Mouse (Mus musculus): Measurements from ENCODE around the gene Zdhhc3. TPM values are rescaled to one million over a fixed set of nuclear protein-coding genes. Genes with fewer than 3 reads are reported as not detected.

Gene Zdhhc3
- polyA plus RNA-seq, 2 experiments: 58.1 to 63.5 TPM

DNA sequence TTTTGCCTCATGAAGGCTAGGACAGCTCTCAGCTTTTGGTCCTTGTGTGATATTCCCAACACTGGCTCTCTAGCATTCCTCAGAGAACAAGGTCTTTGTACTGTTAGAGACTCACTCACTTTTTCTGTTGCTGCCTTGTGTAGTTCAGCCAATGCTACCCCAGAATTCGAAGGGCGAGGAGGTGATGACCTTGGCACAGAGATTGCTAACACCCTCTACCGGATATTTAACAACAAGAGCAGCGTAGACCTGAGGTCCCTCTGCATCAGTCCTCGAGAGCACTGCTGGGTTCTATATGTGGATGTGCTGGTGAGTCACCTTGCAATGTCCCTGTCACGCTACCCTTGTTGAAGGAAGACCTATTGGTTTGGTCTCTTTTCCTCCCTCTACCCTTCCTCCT is 14.7 kb upstream of the Zdhhc3 start:
- WGBS: 97% methylated on average over 6 of the region's 6 CpGs
- Histone ChIP-seq H3K4me2 (replicated peaks; ENCODE audit: low read depth, low read length, severe bottlenecking) (no peak overlapping the region), H3K4me1 (ENCODE audit: control insufficient read depth, insufficient read depth, low read length) (no peaks in the 10 kb centered on the region), H3K27me3 (ENCODE audit: control insufficient read depth, insufficient read depth, low read length) (no peaks in the 10 kb centered on the region), H3K9me3 (ENCODE audit: control insufficient read depth, low read length) (no peaks in the 10 kb centered on the region), H3K9ac (ENCODE audit: low read depth, low read length, severe bottlenecking) (no peak overlapping the region), H3K4me3 (replicated peaks; ENCODE audit: low read length) (no peak overlapping the region), H3K27ac (replicated peaks; ENCODE audit: low read depth, low read length) (no peak overlapping the region), H3K36me3 (ENCODE audit: control insufficient read depth, insufficient read depth, low read length) (peaks cover 68% of the 10 kb centered on the region)
- no peak for DNase-seq (ENCODE audit: low spot score)
- no peak for TF ChIP-seq POLR2A (IDR thresholded peaks at IDR 0.05; ENCODE audit: borderline replicate concordance, extremely low read depth, insufficient read depth, insufficient read length)
- no peak for ATAC-seq (ENCODE audit: low FRiP score, low read depth)

DNA sequence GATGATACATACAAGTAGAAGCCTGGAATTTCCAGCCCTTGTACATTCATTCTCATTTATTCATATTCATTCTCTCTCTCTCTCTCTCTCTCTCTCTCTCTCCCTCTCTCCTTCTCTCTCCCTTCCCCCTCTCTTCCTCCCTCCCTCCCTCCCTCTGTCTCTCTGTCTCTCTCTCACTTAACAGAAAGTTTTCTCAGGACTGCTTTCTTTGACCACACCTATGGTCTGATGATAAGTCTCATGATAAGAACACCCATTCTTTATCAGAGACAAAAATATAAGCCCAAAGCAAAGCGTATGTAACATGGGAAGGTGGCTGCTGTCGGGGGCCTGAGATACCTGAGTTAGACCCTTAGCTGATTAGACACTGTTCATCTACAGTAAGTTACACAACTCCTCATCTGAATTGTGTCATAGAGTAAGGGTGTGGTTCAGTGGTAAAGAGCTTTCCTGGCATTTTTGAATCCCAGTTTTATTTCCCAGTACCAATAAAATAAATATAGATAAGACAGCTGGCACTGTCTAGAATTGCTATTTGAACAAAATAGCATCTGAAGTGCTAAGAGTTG is 11.5 kb upstream of the Zdhhc3 start:
- 90% methylated on average over 2 of the region's 2 CpGs for WGBS
- ATAC-seq (ENCODE audit: low FRiP score, low read depth) (no peak), DNase-seq (ENCODE audit: low spot score) (no peak)
- Histone ChIP-seq H3K27me3 (ENCODE audit: control insufficient read depth, insufficient read depth, low read length) (no peaks in the 10 kb centered on the region), H3K36me3 (ENCODE audit: control insufficient read depth, insufficient read depth, low read length) (peaks cover 65% of the 10 kb centered on the region), H3K9me3 (ENCODE audit: control insufficient read depth, low read length) (no peaks in the 10 kb centered on the region), H3K9ac (ENCODE audit: low read depth, low read length, severe bottlenecking) (no peak overlapping the region), H3K4me3 (replicated peaks; ENCODE audit: low read length) (no peak overlapping the region), H3K4me2 (replicated peaks; ENCODE audit: low read depth, low read length, severe bottlenecking) (no peak overlapping the region), H3K4me1 (ENCODE audit: control insufficient read depth, insufficient read depth, low read length) (no peaks in the 10 kb centered on the region), H3K27ac (replicated peaks; ENCODE audit: low read depth, low read length) (no peak overlapping the region)
- TF ChIP-seq POLR2A (IDR thresholded peaks at IDR 0.05; ENCODE audit: borderline replicate concordance, extremely low read depth, insufficient read depth, insufficient read length): no peak

DNA sequence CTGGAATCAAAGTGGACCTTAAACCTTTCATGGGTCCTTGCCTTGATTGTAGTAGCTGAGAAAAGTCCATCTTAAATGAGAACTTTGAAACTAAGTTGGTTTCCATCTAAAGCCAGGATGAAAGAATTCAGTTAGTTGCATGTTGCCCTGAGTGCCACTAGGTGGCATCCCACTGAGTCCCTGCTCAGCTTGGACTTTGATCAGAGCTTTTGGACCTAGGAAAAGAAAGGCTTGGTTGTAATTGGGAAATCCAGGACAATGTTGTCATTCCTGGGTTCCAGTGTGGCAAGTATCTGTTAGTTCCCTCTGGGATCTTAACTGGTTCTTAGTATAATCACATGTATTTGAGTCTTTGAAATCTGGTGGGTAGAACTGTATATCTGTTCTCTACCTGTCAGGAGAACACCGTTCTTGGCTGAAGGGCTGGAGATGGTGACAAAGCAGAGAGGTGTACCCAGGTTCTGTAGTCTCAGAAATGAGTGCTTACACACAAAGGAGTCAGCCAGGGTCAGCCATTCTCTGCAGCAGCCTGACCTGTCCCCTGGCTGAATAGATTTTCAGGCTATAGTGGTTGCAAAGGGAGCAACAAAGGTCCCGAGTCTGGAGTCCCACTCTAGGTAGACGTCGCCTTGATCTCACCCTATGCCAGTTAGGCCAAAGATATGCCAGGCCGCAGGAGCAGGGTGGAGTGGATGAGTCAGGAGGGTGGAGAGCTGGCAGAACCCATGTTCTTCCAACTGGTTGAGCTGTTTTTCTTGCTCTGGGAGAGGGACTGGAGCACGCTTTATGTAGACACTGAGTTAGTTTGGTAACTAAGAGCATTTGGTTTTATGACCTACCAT is 10.8 kb upstream of the Zdhhc3 start:
- Histone ChIP-seq H3K9ac (ENCODE audit: low read depth, low read length, severe bottlenecking) (no peak overlapping the region), H3K36me3 (ENCODE audit: control insufficient read depth, insufficient read depth, low read length) (peaks cover 65% of the 10 kb centered on the region), H3K4me1 (ENCODE audit: control insufficient read depth, insufficient read depth, low read length) (no peaks in the 10 kb centered on the region), H3K27ac (replicated peaks; ENCODE audit: low read depth, low read length) (no peak overlapping the region), H3K9me3 (ENCODE audit: control insufficient read depth, low read length) (no peaks in the 10 kb centered on the region), H3K27me3 (ENCODE audit: control insufficient read depth, insufficient read depth, low read length) (no peaks in the 10 kb centered on the region), H3K4me2 (replicated peaks; ENCODE audit: low read depth, low read length, severe bottlenecking) (no peak overlapping the region), H3K4me3 (replicated peaks; ENCODE audit: low read length) (no peak overlapping the region)
- ATAC-seq (ENCODE audit: low FRiP score, low read depth) (no peak), DNase-seq (ENCODE audit: low spot score) (peak; percentile 12)
- 91% methylated on average over 6 of the region's 6 CpGs for WGBS
- no peak for TF ChIP-seq POLR2A (IDR thresholded peaks at IDR 0.05; ENCODE audit: borderline replicate concordance, extremely low read depth, insufficient read depth, insufficient read length)

DNA sequence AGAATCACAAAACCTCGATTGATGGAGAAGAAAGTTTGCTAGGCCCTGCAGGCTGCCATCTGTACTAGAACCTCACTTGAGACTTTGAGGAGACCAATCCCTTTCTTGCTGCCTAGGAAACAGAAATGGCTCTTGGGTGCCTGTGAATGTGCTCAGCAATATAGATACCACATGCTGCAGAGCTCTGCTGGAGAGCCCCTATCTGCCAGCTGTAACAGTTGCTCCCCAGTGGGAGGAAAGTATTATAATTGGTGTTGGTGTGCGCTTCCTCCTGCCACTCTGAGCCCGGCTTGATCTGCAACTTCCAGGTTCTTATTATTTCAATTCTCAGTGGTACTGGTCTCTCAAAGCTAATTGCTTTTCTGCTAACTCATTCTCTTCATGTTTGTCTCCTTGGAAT is 10.0 kb upstream of the Zdhhc3 start:
- peaks cover 60% of the 10 kb centered on the region for H3K36me3 ChIP-seq (ENCODE audit: control insufficient read depth, insufficient read depth, low read length)
- 89% methylated on average over 3 of the region's 3 CpGs for WGBS
- H3K4me2 ChIP-seq (replicated peaks; ENCODE audit: low read depth, low read length, severe bottlenecking): no peak overlapping the region
- H3K4me1 ChIP-seq (ENCODE audit: control insufficient read depth, insufficient read depth, low read length): no peaks in the 10 kb centered on the region
- TF ChIP-seq POLR2A (IDR thresholded peaks at IDR 0.05; ENCODE audit: borderline replicate concordance, extremely low read depth, insufficient read depth, insufficient read length): no peak
- no peaks in the 10 kb centered on the region for H3K9me3 ChIP-seq (ENCODE audit: control insufficient read depth, low read length)
- H3K4me3 ChIP-seq (replicated peaks; ENCODE audit: low read length): no peak overlapping the region
- DNase-seq (ENCODE audit: low spot score) (no peak), ATAC-seq (ENCODE audit: low FRiP score, low read depth) (no peak)
- H3K9ac ChIP-seq (ENCODE audit: low read depth, low read length, severe bottlenecking): no peak overlapping the region
- no peak overlapping the region for H3K27ac ChIP-seq (replicated peaks; ENCODE audit: low read depth, low read length)
- H3K27me3 ChIP-seq (ENCODE audit: control insufficient read depth, insufficient read depth, low read length): no peaks in the 10 kb centered on the region

DNA sequence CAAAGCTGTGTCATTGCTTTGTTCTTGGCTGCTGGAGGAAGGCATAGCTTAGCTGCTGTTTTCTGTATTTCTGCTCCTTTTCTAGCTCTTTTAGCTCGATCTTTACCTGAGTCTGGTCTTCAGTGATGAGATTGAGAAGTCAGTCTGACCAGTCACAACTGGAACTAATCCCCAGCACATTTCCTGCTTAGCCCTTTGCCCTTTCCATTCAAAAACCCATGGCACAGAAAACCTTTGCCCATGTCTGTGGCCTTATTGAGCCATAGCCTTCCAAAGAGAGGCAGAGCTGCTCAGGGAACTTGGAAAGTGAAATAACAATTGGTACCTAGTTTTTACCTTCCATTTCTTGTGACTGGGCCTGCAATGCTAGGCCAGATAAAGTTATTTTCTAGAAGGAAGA is 2.6 kb upstream of the Zdhhc3 start:
- ATAC-seq (ENCODE audit: low FRiP score, low read depth) (no peak), DNase-seq (ENCODE audit: low spot score) (no peak)
- Histone ChIP-seq H3K4me2 (replicated peaks; ENCODE audit: low read depth, low read length, severe bottlenecking) (no peak overlapping the region), H3K9ac (ENCODE audit: low read depth, low read length, severe bottlenecking) (no peak overlapping the region), H3K4me3 (replicated peaks; ENCODE audit: low read length) (no peak overlapping the region), H3K4me1 (ENCODE audit: control insufficient read depth, insufficient read depth, low read length) (peaks cover 13% of the 10 kb centered on the region), H3K27me3 (ENCODE audit: control insufficient read depth, insufficient read depth, low read length) (no peaks in the 10 kb centered on the region), H3K27ac (replicated peaks; ENCODE audit: low read depth, low read length) (no peak overlapping the region), H3K36me3 (ENCODE audit: control insufficient read depth, insufficient read depth, low read length) (peaks cover 32% of the 10 kb centered on the region), H3K9me3 (ENCODE audit: control insufficient read depth, low read length) (no peaks in the 10 kb centered on the region)
- 83% methylated on average over 1 of the region's 1 CpGs for WGBS
- no peak for TF ChIP-seq POLR2A (IDR thresholded peaks at IDR 0.05; ENCODE audit: borderline replicate concordance, extremely low read depth, insufficient read depth, insufficient read length)

All from limb, embryonic 14.5 days (tissue).